Mouse (Mus musculus) left cerebral cortex, adult 18-20 months (tissue): ENCODE results near the gene Dkc1. TPM values are rescaled to one million over a fixed set of nuclear protein-coding genes. Genes with fewer than 3 reads are reported as not detected.
A peak's percentile ranks its signal among the peaks of the same experiment; 100 is the strongest.

Source experiments
- DNase-seq, 2 experiments: peaks; one replicate each; pipeline ENCODE4 v3.0.0; 2021 to 2022; ENCODE audit warnings: low spot score in 2 of 2, mixed read lengths in 1 of 2
- total RNA-seq, 2 experiments: library from RNA; stranded (reverse); gene quantifications; 2 replicates each; pipeline ENCODE4 v1.2.3; 2021

Dkc1 gene
- total RNA-seq, 2 experiments from 2014 or later: 34.1 to 40.0 TPM

GRCm38 (mm10) chrX:75137729-75138128 is 42.1 kb downstream of the Dkc1 start:
- no peak for DNase-seq

GRCm38 (mm10) chrX:75138182-75138581 is 42.5 kb downstream of the Dkc1 start:
- no peak for DNase-seq

GRCm38 (mm10) chrX:75143124-75143555 is 47.5 kb downstream of the Dkc1 start:
- peak in 1 of 2 experiments; percentile 12 for DNase-seq

GRCm38 (mm10) chrX:75148414-75148813 is 52.8 kb downstream of the Dkc1 start:
- DNase-seq: no peak

GRCm38 (mm10) chrX:75150304-75150703 is 54.6 kb downstream of the Dkc1 start:
- DNase-seq: no peak

- no peak for DNase-seq
Measured at GRCm38 (mm10) chrX:75152249-75152648, 56.6 kb downstream of the Dkc1 start.

GRCm38 (mm10) chrX:75155576-75156243 is 60.1 kb downstream of the Dkc1 start:
- DNase-seq: peak; percentile 3 to 13

Other genes with a start within 250 kb of the Dkc1 start
- 1 to 10 TPM; 1.8 to 2.1 TPM for gene Gab3, start 10.4 kb upstream of the Dkc1 start, total RNA-seq
- 10 to 100 TPM; 39.1 to 39.5 TPM for gene Mpp1, start 35.2 kb downstream of the Dkc1 start, total RNA-seq
- gene Smim9, start 67.9 kb downstream of the Dkc1 start, total RNA-seq: not detected